ENCODE assay signal across 14 mouse cellular contexts in the genomic region with DNA sequence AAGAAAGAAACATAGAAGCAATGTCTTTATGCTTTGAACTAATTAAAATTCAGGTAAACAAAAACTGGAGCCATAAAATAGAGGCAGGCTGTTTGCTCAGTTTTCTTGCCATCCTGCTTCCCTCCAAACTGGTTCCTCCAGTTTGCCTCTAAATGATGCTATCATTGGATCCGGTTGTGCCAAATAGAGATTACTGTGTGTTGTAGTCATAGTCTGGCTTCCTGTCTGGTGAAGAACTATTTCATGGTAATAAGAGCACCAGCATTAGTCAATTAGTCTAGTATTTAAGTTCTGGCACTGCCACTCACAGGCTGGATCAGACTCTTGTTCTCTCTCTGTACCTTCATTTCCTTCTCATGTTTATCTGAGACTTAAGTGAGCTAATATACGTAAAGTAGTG.
DNase-seq lines count a peak whose midpoint lies in the region; ATAC-seq and TF ChIP-seq lines count a peak whose summit lies in the region.
"Had no signal": no experiment of that assay in that cellular context is flagged by ENCODE, and none has a peak within 500 bp of the region (broad histone marks: within the 10 kb centered on the region; RNA-seq: fewer than 3 reads in every experiment).

No protein-coding gene starts in this region.

- H3K9me3 ChIP-seq in forebrain, embryonic 14.5 days (replicated peaks; ENCODE audit: control insufficient read depth, low read length), result no peaks in the 10 kb centered on the region
- no peaks in the 10 kb centered on the region for H3K9me3 ChIP-seq in forebrain, embryonic 10.5 days
- H3K9me3 ChIP-seq in G1E (replicated peaks), result no peaks in the 10 kb centered on the region
- H3K9me3 ChIP-seq: limb, embryonic 15.5 days; neural tube, embryonic 12.5 days had no signal

- WGBS in forebrain, embryonic 14.5 days, result 77% methylated on average over 2 of the region's 2 CpGs
- 87% methylated on average over 2 of the region's 2 CpGs for WGBS in forebrain, embryonic 10.5 days

- H3K27ac ChIP-seq in forebrain, embryonic 14.5 days (ENCODE audit: low read depth, low read length), result no peak overlapping the region
- H3K27ac ChIP-seq in forebrain, embryonic 10.5 days, result no peak overlapping the region
- H3K27ac ChIP-seq: limb, embryonic 15.5 days; neural tube, embryonic 12.5 days had no signal

- no peak overlapping the region for H3K4me3 ChIP-seq in forebrain, embryonic 14.5 days (ENCODE audit: low read depth, low read length)
- H3K4me3 ChIP-seq in forebrain, embryonic 10.5 days, result no peak overlapping the region
- H3K4me3 ChIP-seq in G1E (ENCODE audit: low read depth, low read length), result no peak overlapping the region
- H3K4me3 ChIP-seq: erythroblast, embryonic 14.5 days; limb, embryonic 15.5 days; neural tube, embryonic 12.5 days had no signal

- no peaks in the 10 kb centered on the region for H3K4me1 ChIP-seq in forebrain, embryonic 14.5 days (ENCODE audit: control insufficient read depth, insufficient read depth, low read length)
- H3K4me1 ChIP-seq in forebrain, embryonic 10.5 days, result no peaks in the 10 kb centered on the region
- peaks cover 9% of the 10 kb centered on the region for H3K4me1 ChIP-seq in G1E (ENCODE audit: insufficient read depth, low read depth, low read length)
- H3K4me1 ChIP-seq: limb, embryonic 15.5 days; neural tube, embryonic 12.5 days had no signal

- ATAC-seq in forebrain, embryonic 14.5 days, result no peak
- peak; percentile 24; the same call in 1 of the 2 replicates for ATAC-seq in G1E (ENCODE audit: extremely low read depth, insufficient number of reproducible peaks, low FRiP score, poor library complexity, severe bottlenecking)
- ATAC-seq: hindbrain, embryonic 16.5 days; midbrain, embryonic 16.5 days had no signal

- H3K9ac ChIP-seq in forebrain, embryonic 14.5 days (ENCODE audit: low read length), result no peak overlapping the region
- H3K9ac ChIP-seq: limb, embryonic 15.5 days; neural tube, embryonic 12.5 days had no signal

- H3K4me2 ChIP-seq in forebrain, embryonic 14.5 days (ENCODE audit: low read length), result no peak overlapping the region
- H3K4me2 ChIP-seq: limb, embryonic 15.5 days; neural tube, embryonic 12.5 days had no signal

- peak; percentile 22 for DNase-seq in forebrain, embryonic 14.5 days (ENCODE audit: low spot score)
- no peak for DNase-seq in forebrain, embryonic 10.5 days (ENCODE audit: extremely low spot score, low spot score)
- DNase-seq in kidney, adult 9 months, result peak; percentile 5
- DNase-seq in kidney, postnatal 4 days, result no peak
- DNase-seq in G1E (ENCODE audit: low spot score), result no peak
- peak; percentile 85 for DNase-seq in gonadal fat pad, adult 2 months (ENCODE audit: low read depth)
- DNase-seq in thymus, postnatal 10 days (ENCODE audit: low spot score in 2 of 2), result no peak
- DNase-seq in lung, postnatal 14 days, result no peak
- DNase-seq: cerebellum, adult 2 months had no signal

- no peaks in the 10 kb centered on the region for H3K36me3 ChIP-seq in forebrain, embryonic 14.5 days (ENCODE audit: control insufficient read depth, insufficient read depth, low read length)
- H3K36me3 ChIP-seq in forebrain, embryonic 10.5 days (replicated peaks), result no peaks in the 10 kb centered on the region
- H3K36me3 ChIP-seq in G1E (replicated peaks), result no peaks in the 10 kb centered on the region
- H3K36me3 ChIP-seq: limb, embryonic 15.5 days; neural tube, embryonic 12.5 days had no signal

- no peaks in the 10 kb centered on the region for H3K27me3 ChIP-seq in forebrain, embryonic 14.5 days (replicated peaks; ENCODE audit: control insufficient read depth, insufficient read depth, low read length)
- H3K27me3 ChIP-seq in forebrain, embryonic 10.5 days (ENCODE audit: poor library complexity, severe bottlenecking), result no peaks in the 10 kb centered on the region
- no peaks in the 10 kb centered on the region for H3K27me3 ChIP-seq in G1E (ENCODE audit: insufficient read depth, low read length)
- H3K27me3 ChIP-seq: limb, embryonic 15.5 days; neural tube, embryonic 12.5 days had no signal

- TF ChIP-seq CTCF in G1E (IDR thresholded peaks at IDR 0.05; ENCODE audit: low read depth, low read length), result no peak

Comparison
In these comparisons a context has a peak if more than half of its experiments do, and no peak if none do; other contexts are left out.
1. DNase-seq: peak in forebrain, embryonic 14.5 days (single experiment), kidney, adult 9 months (single experiment) and gonadal fat pad, adult 2 months (single experiment); none in forebrain, embryonic 10.5 days (single experiment), kidney, postnatal 4 days (0 of 2), G1E (single experiment), thymus, postnatal 10 days (0 of 2) and lung, postnatal 14 days (single experiment).